Mouse (Mus musculus) cerebellum, adult 9-11 months (tissue): ENCODE data around the gene Cebpg.

Source experiments
- DNase-seq: peaks from one replicate; pipeline ENCODE4 v3.0.0; 2022

Cebpg gene

DNA sequence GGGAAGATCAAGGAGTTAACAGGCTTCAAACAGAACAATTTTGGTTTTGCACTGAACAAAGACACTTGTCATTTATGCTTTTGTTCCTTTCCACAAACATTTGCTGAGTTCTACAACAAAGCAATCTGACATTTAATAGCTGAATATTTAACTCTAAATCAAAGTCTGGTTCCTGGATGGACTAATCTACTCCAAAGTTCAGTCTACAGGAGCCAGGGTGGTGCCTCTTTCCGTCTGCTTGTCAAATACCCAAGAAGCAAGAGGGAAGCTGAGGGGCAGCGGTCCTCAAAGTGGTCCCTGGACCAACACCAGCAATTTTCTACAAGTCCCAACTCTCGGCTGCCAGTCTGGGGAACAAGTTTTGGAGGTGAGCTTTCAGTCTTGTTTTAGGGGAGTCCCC is 3.2 kb downstream of the Cebpg start:
- no peak for DNase-seq

DNA sequence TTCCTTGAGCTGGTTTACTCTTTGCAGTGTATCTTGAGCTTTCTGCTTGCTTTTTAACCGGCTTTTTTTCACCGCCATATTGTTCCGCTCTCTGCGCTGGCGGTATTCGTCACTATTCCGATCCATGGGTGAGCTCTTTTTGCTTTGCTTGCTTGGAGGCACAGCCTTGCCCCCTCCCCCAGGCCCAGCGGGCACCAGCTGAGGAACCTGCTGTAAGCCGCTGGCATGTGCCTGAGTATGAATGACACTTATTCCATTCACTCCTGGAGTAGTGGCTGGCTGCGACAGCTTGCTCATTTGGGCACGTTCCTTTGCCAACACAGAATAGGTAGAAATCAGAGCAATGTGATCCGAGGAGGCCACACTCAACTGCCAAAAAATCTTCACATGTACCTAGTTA is 5.8 kb downstream of the Cebpg start:
- no peak for DNase-seq

DNA sequence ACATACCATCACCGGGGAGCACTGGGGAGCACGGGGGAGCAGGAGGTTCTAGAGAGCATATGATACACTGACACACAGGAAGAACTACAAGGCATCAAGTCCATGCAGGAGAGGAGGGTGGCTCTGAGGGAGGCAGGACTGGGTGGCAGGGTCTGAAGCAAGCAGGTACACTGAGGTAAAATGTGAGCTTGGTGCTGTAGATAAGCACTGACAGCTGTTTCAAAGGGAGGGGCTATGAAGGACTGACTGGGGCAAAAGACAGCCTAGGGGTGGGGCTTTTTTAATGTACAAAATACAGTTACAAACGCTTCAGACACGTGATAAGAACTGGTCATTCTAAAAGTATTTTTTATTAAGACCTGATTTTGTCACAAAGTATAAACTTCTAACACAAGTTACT is 10.3 kb downstream of the Cebpg start:
- no peak for DNase-seq

DNA sequence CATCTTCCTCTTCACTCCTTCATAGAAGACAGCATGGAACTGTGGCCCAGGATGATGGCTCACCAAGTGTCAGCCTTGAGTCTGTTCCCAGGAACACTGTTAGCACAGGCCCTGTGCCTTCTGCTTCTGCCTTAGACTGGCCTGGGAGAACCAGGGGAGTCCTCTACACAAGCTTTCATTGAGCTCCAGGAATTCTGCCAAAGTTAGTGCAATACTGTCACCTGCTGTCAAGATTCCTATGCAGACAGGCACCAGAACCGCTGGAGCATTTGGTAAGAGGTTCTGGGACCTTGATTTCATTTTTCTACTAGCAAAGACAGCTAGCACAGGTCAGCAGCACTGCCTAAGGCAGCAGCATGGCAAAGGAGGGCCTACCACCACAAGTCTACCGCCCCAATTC is 11.7 kb downstream of the Cebpg start:
- no peak for DNase-seq

DNA sequence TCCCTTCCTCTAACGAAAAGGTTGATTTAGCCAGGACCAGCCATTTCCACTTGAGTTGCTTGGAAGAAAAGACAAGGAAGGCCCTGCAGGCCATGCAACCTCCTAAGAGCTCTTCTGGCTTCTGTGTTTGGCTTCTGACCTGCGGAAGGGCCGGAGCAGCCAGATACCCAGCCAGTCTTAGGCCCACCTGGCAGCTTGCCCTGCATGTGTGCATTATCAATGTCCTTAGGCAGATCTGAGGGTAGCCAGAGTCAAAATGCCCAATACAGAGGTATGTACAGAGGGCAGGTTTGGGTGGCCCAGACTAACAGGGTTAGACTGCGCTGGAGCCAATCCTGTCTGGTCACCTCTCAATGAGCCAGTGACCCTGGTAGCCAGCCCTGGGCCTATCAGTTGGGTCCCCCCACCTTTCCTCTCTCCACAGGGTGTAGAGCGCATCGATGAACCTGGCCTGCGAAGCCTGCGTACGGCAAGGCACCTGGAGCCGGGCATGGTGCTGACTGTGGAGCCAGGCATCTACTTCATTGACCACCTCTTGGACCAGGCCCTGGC is 13.0 kb downstream of the Cebpg start:
- no peak for DNase-seq

DNA sequence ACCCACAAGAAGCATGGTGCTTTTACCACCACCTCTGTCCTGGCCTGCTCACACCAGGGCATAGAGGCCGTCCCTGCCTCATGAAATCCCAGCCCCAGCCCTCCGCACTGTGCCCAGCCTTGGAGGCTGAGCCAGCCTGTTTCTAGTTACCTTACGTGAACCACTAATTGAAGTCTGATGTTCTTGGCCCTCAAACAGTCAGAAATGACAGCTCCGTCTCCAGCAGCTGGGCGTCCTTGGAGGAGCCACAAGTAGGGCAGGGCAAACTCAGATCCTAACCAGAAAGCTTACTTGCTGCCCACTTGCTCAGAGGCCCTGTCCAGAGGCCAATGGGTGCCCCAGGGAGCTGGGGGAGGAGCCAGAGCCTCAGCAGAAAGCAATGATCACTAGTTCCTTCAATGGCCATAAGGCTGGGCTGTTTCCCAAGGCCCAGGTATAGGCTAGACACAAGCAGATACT is 13.6 kb downstream of the Cebpg start:
- no peak for DNase-seq

DNA sequence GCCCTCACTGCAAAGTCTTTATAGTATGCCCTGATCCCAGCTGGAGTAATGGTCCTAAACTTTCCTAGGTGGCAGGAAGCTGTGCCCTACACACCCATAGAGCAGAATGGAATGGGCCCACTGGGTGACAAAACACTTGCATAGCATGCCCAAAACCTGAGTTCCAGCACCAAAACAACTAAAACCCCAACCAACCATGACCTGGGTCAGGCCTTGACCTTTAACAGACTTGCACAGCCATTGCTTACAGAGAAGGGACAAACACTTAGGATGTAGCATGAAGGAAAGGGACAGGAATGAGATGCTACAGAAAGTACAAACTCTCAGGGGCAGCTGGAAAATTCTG is 14.2 kb downstream of the Cebpg start:
- DNase-seq, result no peak

DNA sequence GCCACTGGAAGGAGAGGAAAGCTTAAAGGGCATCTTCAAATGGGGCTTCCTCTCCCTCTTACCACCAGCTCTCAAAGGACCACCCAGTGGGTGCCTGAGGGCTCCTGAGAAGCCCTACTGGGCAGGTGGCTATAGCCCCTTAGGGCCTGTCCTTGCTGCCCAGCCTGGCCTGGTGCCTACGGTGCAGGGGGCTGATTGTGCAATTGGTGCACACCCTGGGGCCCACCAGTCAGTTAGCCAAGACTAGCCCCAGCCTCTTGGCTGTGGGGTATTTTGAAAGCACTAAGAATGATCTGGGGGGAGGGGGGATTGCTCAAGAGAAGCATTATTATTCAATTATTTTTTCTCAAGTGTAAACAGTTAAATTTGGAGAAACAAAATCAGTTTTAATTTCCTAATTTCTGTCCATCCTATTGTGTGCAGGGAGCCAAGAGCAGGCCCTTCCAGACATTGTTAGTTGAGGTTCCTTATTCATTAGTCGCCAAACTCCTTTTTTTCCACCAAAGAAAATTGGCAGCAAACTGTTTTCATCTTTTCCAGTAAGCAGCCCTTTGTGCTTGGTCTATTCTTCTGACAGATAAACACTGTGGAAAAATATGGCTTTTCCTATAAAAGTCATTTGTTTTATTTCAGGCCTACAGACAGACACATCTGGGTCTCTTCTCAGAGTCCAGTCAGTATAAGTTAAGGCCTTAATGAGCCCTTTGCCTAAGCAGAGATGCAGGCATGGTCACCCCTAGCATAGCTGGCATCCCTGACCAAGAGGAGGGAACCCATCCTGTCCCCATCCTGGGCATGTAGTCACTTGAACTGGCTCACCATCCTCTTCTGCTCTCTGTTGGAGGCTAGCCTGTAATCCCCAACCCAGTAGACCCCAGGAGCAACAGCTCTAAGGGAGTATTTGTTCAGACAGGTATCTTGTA is 14.8 kb downstream of the Cebpg start:
- no peak for DNase-seq

DNA sequence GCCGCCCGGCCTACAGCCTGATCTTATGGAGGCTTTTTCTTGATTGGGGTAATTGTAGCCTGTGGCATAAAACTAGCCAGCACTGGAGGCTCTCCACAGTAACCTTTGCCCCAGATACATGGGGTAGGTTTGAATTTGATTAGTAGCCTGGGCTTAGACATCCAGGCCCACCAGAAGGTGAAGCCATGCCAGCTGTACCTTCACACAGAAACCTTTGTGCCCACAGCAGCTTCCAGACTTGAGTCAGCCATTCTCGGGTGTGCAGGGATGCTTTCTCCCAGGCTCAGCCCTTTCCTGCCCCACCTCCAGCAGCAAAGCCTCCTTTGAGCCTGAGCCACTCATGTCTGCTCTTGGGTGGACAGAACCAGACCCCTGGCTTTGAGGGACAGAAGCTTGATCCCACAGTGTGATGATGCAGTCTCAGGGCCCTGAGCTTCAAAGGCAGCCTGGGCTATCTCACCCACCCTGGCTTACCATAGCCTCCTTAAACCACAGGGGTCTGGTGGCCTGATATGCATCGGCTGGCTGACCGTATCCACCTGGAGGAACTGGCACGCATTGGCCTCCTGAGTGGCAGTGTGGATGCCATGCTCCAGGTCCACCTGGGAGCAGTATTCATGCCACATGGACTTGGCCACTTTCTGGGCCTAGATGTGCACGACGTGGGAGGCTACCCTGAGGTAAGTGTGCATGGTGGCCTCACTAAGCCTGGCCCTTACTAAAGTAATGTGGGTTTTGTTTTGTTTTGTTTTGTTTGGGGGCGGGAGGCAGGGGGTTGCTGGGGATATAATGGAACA is 16.0 kb downstream of the Cebpg start:
- no peak for DNase-seq

DNA sequence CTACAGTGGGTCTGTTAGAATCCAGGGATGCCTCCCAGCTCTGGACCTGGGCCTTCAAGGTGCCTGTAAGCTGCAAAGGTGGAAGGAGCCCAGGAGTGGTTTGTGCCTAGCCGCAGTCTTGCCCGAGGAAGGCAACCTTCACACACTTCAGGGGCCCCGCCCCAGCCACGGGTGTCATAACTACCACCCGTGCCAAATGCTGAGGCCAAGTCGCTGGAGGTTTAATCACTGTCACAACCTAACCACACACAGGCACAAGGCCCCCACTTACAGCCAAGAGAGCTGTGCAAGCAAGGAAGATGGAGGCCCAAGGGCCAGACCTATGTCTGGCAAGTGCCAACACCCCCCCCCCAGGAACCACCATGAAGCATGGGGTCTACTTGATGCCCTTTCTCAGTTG is 19.0 kb downstream of the Cebpg start:
- DNase-seq, result no peak

DNA sequence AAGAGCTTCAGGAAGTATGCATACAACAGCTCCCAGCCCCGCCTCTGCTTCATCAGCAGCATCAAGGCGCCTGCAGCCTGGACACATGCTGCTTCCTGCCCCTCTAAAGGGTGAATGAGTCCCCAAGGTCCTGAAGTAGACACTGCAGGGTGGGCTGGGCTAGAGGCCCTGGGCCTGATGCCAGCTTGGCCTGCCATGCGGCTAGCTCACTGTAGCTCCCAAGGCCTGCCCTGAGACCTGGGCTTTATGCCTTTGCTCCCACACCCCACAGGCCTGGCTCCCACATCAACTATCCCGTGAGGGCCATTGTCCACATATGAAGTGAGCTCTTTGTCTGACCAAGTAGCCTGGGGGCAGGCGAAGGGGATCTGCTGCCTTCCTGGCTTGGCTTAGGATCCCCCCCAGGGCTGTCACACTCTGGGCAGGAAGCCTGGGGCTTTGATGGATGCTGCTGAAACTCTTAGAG is 20.1 kb downstream of the Cebpg start:
- no peak for DNase-seq

DNA sequence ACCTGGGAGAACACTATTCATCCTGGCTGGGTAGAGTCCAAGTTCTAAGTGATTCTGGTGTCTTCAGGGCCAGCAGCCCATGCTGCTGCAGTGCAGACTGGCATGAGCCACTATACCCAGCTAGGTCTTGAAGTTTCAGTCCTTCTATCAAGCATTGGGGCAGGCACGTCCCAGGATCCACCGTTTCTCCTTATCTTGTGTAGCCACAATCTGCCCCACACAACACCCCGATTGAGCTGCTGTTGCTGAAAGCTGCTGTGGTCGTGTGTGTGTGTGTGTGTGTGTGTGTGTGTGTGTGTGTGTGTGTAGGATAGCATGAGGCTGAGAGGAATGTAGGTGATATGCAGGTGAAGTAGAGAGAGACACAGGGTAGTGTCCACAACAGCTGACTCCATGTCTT is 20.8 kb downstream of the Cebpg start:
- DNase-seq, result no peak

DNA sequence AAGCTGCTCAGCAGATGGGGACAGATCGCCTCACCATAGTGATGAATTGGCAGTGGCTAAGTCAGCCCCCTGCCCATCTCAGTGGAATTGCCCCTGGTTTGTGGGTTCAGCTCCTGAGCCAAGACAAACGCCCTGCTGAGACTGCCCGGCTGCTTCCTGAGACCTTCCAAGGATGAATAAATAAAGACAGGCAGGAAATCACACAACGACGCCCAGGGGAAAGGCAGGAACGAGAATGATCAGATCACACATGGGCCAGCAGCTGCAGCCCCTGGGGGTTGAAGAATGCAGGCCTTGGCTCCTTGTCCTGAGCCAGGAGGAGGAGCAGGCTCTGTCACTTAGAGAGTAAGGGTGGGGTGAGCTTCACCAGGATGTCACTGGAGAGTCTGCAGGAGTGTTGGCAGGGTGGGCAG is 21.2 kb downstream of the Cebpg start:
- no peak for DNase-seq

DNA sequence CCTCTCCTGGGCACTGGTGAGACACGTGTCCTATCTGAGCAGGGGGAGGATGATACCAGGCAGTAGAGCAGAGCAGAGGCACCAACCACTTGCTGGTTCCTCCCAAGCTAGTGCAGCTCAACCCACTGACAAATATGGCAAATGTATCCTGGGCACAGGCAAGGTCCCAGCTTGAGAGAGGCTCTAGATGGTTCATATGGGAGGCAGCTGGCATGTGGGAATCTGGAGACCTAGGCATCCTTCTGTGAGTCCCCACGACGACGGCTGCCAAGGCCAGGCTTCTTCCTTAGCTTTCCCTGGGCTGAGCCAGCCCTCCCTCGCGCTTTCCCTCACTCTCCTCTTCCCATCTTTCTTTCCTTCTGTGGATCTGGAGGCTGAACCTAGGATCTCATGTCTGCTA is 25.8 kb downstream of the Cebpg start:
- no peak for DNase-seq

DNA sequence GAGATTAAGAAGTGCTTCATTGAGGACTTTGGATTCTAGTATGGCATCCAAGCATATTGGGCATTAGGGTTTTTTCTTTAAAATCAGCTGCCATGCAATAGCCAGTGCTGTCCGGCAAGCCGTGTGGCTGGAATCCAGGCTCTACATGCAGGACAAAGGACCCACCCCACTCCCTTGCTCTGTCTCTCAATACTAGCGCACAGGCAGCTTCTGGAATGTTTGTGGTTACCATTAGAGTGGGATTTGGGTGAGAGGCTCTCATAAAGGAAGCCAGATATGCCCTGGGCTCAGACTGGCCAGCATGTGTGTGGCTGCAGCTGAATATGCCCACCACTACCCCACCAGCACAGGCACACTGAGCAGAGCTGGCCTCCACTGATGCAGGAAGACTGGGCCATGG is 26.7 kb downstream of the Cebpg start:
- DNase-seq, result no peak

DNA sequence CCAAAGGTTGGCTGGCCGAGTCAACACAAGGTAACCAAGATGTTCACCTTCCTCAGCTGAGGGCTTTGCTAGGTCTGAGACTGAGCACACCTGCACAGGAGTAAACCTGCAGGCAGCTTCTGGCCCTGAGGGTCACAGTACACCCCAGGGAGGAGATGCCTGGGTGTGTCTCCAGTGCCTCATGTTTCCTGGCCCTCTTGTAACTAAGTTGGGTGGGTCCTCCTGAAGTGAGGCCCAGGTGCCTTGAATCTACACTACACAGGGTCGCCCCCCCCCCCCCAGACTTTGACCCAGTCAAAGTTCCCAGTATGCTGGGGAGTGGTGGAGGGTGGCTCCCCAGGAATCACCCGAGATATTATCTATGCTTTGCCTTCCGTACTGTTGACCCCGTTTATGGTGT is 27.1 kb downstream of the Cebpg start:
- no peak for DNase-seq

DNA sequence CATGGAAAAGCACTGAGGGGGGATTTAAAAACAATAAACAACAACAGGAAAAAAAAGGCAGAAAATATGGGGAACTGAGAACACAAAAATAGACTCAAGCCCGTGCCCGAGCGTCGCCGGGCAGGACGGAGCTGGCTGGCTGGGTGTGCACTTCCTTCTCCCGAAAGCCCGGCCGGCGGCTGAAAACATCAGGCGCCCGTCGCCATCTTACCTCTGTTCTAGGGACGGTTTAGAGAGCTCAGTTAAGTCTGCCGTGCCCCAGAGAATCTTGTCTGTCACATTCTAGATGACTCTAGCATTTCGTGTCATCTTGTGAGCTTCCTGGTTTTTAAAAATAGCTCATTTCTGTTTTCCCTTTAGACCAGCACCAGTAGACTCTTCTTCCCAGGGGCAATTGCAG is 27.8 kb downstream of the Cebpg start:
- no peak for DNase-seq

DNA sequence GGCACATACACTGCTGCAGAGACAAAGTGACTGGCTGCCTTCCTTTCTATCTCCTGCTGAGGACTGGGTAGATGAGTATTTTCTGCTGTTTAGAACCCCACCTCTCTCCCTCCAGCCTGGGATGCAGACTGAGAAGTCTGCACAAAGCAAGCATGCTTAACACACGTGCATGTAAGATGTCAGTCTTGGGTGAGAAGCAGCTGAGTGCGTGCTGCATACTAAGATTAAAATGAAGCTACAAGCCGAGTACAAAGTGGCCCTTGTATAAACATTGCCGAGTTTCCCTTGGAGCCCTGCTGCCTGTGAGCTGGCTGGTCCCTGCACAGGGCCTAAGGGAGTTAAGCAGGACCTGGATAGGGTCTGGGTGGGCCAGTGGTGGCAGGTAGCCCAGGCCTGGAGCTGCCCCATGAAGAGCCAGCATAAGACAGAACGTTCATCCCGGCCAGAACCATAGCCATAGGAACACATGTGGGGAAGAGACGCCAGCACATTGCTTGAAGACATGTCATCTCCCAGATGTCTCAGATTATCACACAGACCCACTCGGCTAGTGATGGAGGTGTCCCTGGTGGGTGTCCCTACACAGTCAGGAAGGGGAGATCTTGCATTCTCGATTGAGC is 28.5 kb downstream of the Cebpg start:
- no peak for DNase-seq

DNA sequence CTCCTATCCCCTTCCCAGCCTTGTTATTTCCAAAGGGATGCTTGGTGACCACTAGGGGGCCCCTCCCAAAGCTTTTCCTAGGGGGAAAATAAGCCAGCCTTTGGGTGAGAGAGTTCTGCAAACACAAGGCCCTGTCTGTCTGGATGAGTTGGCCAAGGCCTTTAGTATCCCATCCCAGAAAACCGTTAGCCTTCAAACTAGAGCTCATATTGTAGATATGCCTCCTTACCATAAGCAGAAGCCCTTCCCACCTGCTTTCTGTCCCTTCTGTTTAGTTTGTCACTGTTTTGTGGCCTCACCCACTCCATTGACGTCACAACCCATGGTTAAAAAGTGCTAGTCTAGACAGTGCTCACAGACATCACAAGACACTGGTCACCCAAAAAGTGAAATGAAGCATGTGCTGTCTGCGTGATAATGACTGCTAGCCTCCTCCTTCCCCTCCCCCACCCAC is 29.5 kb downstream of the Cebpg start:
- no peak for DNase-seq

DNA sequence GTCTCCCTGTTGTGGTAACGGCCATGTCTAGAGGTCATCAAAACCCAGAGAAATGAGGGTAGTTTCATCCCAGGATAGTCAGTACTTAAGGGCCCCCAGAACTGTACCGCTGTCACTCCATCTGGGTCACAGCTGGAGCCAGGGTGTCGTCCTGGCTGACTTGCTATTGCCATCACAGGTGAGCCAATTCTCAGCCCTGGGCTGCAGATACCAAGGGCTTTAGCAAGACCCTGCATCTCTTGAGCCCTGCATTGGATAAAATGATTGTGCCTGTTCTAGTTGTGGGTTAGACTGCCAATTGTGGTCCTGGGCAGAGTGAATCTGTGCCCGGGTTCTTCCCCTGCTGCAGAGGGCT is 30.1 kb downstream of the Cebpg start:
- no peak for DNase-seq

DNA sequence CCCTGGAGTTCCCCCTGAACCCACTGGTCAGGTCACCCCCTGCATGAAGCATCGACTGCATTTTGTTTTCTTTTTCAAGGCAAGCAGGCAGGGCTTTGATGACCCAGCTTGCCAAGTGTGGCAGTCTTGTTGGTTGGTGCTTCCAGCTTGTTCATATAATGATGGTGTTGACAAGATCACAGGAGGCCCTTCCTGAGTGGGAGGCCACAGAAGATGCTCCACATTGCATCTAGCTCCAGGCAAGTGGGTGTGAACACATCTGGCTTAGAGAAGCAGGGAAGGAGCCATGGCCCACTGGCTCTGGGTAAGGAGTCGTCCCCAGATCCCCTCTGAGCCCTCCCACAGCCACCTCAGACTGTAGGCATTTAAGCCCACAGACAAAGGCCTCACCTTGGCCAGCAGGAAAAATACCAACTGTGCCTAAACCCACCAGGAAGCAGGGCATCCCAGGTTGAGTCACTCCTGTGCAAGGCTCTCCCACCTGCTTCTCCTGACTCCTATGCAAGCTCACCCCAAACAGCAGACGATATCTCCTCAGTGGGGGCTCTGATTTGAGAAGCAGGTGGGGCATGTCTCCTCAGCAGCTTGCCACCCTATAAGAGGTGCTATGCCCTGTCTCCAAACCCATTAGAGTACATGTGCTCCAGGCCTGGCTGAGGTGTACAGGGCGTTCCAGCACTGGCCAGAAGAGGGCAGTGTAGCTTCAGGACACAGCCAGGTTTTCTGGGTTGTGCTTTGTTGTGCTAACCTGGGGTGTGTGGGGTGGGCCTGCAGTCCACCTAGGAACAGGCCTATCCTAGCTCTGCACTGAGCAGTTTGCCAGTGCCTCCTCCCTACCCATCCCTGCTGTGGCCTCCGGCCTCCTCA is 30.7 kb downstream of the Cebpg start:
- peak; percentile 68 for DNase-seq

DNA sequence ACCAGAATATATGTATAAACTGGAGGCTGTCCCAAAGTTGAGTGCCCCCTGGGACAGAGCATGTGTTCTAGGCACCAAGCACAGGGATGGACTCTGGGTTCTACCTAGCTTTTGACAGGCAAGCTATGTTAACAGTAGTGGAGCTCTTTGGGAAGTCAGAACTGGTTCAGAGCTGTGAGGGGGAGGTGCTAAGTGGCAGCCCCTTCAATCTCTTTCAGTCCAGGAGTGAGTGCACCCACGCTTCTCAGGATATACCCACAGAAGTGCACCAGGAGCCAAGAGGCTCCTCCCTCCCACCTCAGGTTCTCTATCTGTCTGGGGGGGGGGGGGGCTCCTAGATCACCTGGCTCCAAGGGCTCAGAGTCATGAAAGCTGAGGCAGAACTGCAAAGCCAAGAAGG is 31.9 kb downstream of the Cebpg start:
- DNase-seq, result no peak
